Mouse (Mus musculus) hindbrain, embryonic 12.5 days (tissue): ENCODE data around the gene Ecm1. TPM values are rescaled to one million over a fixed set of nuclear protein-coding genes. Genes with fewer than 3 reads are reported as not detected.

ENCODE experiments used
- ATAC-seq: fragments of 200-750 bp; cut with Nextera tagmentation; 2 replicates; pipeline ENCODE4 v1.8.0; 2017; ENCODE audit warnings: moderate TSS enrichment; ENCODE audit not compliant: low FRiP score
- H3K27ac ChIP-seq: fragments of 300-500 bp; sonication (generic); 2 replicates; pipeline ENCODE4 v1.5.1; 2016; ENCODE audit warnings: mild to moderate bottlenecking
- H3K27me3 ChIP-seq: fragments of 300-500 bp; sonication (generic); 2 replicates; pipeline ENCODE4 v1.6.1; 2016; ENCODE audit warnings: mild to moderate bottlenecking
- H3K36me3 ChIP-seq: fragments of 300-500 bp; sonication (generic); 2 replicates; pipeline ENCODE4 v1.6.1; 2016; ENCODE audit warnings: mild to moderate bottlenecking
- H3K4me1 ChIP-seq: fragments of 300-500 bp; sonication (generic); 2 replicates; pipeline ENCODE4 v1.6.1; 2016
- H3K4me2 ChIP-seq: fragments of 300-500 bp; sonication (generic); replicated peaks from 2 replicates; pipeline ENCODE4 v1.6.1; 2016; ENCODE audit warnings: mild to moderate bottlenecking
- H3K4me3 ChIP-seq: fragments of 300-500 bp; sonication (generic); 2 replicates; pipeline ENCODE4 v1.5.1; 2016; ENCODE audit warnings: mild to moderate bottlenecking
- H3K9ac ChIP-seq: fragments of 300-500 bp; sonication (generic); 2 replicates; pipeline ENCODE4 v1.6.1; 2016; ENCODE audit warnings: mild to moderate bottlenecking, moderate library complexity
- H3K9me3 ChIP-seq: fragments of 300-500 bp; sonication (generic); replicated peaks from 2 replicates; pipeline ENCODE4 v1.6.1; 2016; ENCODE audit warnings: mild to moderate bottlenecking
- WGBS: fragments of 180-500 bp; shearing (Covaris S2); methylation state at CpG from one replicate; pipeline ENCODE4 v1.1.7; 2016; 5-methylcytosine and 5-hydroxymethylcytosine counted together
- polyA plus RNA-seq: library from polyadenylated mRNA; unstranded; fragments of >200 nt; fragmentation: Nextera tagmentation; extraction: Ambion mirVana; gene quantifications from 2 replicates; pipeline ENCODE4 v1.2.1, GENCODE M21; 2016

Ecm1 gene
- polyA plus RNA-seq = 12.6 and 13.2 TPM in 2 replicates

- Histone ChIP-seq H3K27me3 (no peaks in the 10 kb centered on the region), H3K4me1 (no peaks in the 10 kb centered on the region), H3K4me2 (no peak within 1 kb of the TSS), H3K9ac (no peak within 1 kb of the TSS), H3K9me3 (no peaks in the 10 kb centered on the region), H3K36me3 (peaks cover 74% of the 10 kb centered on the region), H3K4me3 (no peak within 1 kb of the TSS), H3K27ac (no peak within 1 kb of the TSS)
- ATAC-seq = no peak
- WGBS = 83% methylated on average over 7 of the region's 7 CpGs
Observed at GRCm38 (mm10) chr3:95739353-95740104, at the start of gene Ecm1. Gene Ecm1, minus strand, starts transcription at chr3:95739569.

GRCm38 (mm10) chr3:95785501-95785900, 46.1 kb upstream of the Ecm1 start:
- no peak overlapping the region for H3K4me3 ChIP-seq
- 92% methylated on average over 4 of the region's 4 CpGs for WGBS
- no peak for ATAC-seq
- H3K27ac ChIP-seq = no peak overlapping the region
- H3K27me3 ChIP-seq = no peaks in the 10 kb centered on the region
- H3K4me2 ChIP-seq = no peak overlapping the region
- no peaks in the 10 kb centered on the region for H3K9me3 ChIP-seq
- peaks cover 58% of the 10 kb centered on the region for H3K36me3 ChIP-seq
- H3K9ac ChIP-seq = no peak overlapping the region
- no peaks in the 10 kb centered on the region for H3K4me1 ChIP-seq

- Histone ChIP-seq H3K4me3 (no peak overlapping the region), H3K4me2 (no peak overlapping the region), H3K9me3 (no peaks in the 10 kb centered on the region), H3K9ac (no peak overlapping the region), H3K27ac (no peak overlapping the region), H3K36me3 (peaks cover 63% of the 10 kb centered on the region), H3K4me1 (no peaks in the 10 kb centered on the region), H3K27me3 (no peaks in the 10 kb centered on the region)
- no peak for ATAC-seq
Observed at GRCm38 (mm10) chr3:95771985-95772384, 32.6 kb upstream of the Ecm1 start.

GRCm38 (mm10) chr3:95765534-95765933, 26.2 kb upstream of the Ecm1 start:
- H3K9me3 ChIP-seq = no peaks in the 10 kb centered on the region
- H3K36me3 ChIP-seq = peaks cover 52% of the 10 kb centered on the region

GRCm38 (mm10) chr3:95763811-95764210, 24.4 kb upstream of the Ecm1 start:
- WGBS = 75% methylated on average over 10 of the region's 10 CpGs
- Histone ChIP-seq H3K9ac (no peak overlapping the region), H3K9me3 (no peaks in the 10 kb centered on the region), H3K27me3 (no peaks in the 10 kb centered on the region), H3K4me2 (no peak overlapping the region), H3K4me1 (no peaks in the 10 kb centered on the region), H3K36me3 (peaks cover 48% of the 10 kb centered on the region), H3K27ac (no peak overlapping the region), H3K4me3 (no peak overlapping the region)
- ATAC-seq = no peak

More at GRCm38 (mm10) chr3:95765534-95765933, 26.2 kb upstream of the Ecm1 start:
- no peak for ATAC-seq
- WGBS = 93% methylated on average over 10 of the region's 10 CpGs
- no peak overlapping the region for H3K27ac ChIP-seq
- H3K4me2 ChIP-seq = no peak overlapping the region
- no peak overlapping the region for H3K9ac ChIP-seq
- no peaks in the 10 kb centered on the region for H3K27me3 ChIP-seq
- no peaks in the 10 kb centered on the region for H3K4me1 ChIP-seq
- no peak overlapping the region for H3K4me3 ChIP-seq

GRCm38 (mm10) chr3:95762961-95763360, 23.6 kb upstream of the Ecm1 start:
- Histone ChIP-seq H3K36me3 (peaks cover 40% of the 10 kb centered on the region), H3K27me3 (no peaks in the 10 kb centered on the region), H3K4me2 (no peak overlapping the region), H3K4me3 (no peak overlapping the region), H3K9me3 (no peaks in the 10 kb centered on the region), H3K4me1 (no peaks in the 10 kb centered on the region), H3K9ac (no peak overlapping the region), H3K27ac (no peak overlapping the region)
- WGBS = 48% methylated on average over 6 of the region's 6 CpGs
- no peak for ATAC-seq

- H3K9ac ChIP-seq = no peak overlapping the region
- H3K9me3 ChIP-seq = no peaks in the 10 kb centered on the region
- no peaks in the 10 kb centered on the region for H3K4me1 ChIP-seq
- no peaks in the 10 kb centered on the region for H3K27me3 ChIP-seq
- H3K36me3 ChIP-seq = peaks cover 34% of the 10 kb centered on the region
- H3K4me3 ChIP-seq = no peak overlapping the region
- WGBS = 72% methylated on average over 4 of the region's 4 CpGs
- no peak overlapping the region for H3K27ac ChIP-seq
- H3K4me2 ChIP-seq = no peak overlapping the region
- no peak for ATAC-seq
Observed at GRCm38 (mm10) chr3:95761771-95762170, 22.4 kb upstream of the Ecm1 start.

- Histone ChIP-seq H3K9ac (no peak overlapping the region), H3K4me1 (no peaks in the 10 kb centered on the region), H3K27me3 (no peaks in the 10 kb centered on the region), H3K9me3 (no peaks in the 10 kb centered on the region), H3K4me2 (no peak overlapping the region), H3K4me3 (no peak overlapping the region), H3K36me3 (peaks cover 26% of the 10 kb centered on the region), H3K27ac (no peak overlapping the region)
- ATAC-seq = no peak
Observed at GRCm38 (mm10) chr3:95760656-95761055, 21.3 kb upstream of the Ecm1 start.

GRCm38 (mm10) chr3:95760106-95760505, 20.7 kb upstream of the Ecm1 start, which contains the start of gene Tars2:
Gene Tars2, minus strand, starts transcription at chr3:95760206.
- H3K36me3 ChIP-seq = peaks cover 21% of the 10 kb centered on the region
- H3K9ac ChIP-seq = no peak within 1 kb of the TSS
- no peaks in the 10 kb centered on the region for H3K27me3 ChIP-seq
- H3K9me3 ChIP-seq = no peaks in the 10 kb centered on the region
- ATAC-seq = no peak
- no peak within 1 kb of the TSS for H3K27ac ChIP-seq
- no peak within 1 kb of the TSS for H3K4me2 ChIP-seq
- no peaks in the 10 kb centered on the region for H3K4me1 ChIP-seq
- no peak within 1 kb of the TSS for H3K4me3 ChIP-seq
- whole genome bisulfite sequencing = 87% methylated on average over 6 of the region's 6 CpGs

- H3K27me3 ChIP-seq = no peaks in the 10 kb centered on the region
- no peak overlapping the region for H3K4me2 ChIP-seq
- H3K4me1 ChIP-seq = peaks cover 5% of the 10 kb centered on the region; the same call in 1 of the 2 replicates
- 54% methylated on average over 9 of the region's 9 CpGs for WGBS
- H3K27ac ChIP-seq = no peak overlapping the region
- H3K9ac ChIP-seq = no peak overlapping the region
- peaks cover 6% of the 10 kb centered on the region for H3K36me3 ChIP-seq
- ATAC-seq = no peak
- no peaks in the 10 kb centered on the region for H3K9me3 ChIP-seq
- no peak overlapping the region for H3K4me3 ChIP-seq
Observed at GRCm38 (mm10) chr3:95758467-95759218, 19.3 kb upstream of the Ecm1 start.

- H3K36me3 ChIP-seq = peaks cover 8% of the 10 kb centered on the region
- H3K4me2 ChIP-seq = no peak overlapping the region
- 84% methylated on average over 2 of the region's 2 CpGs for WGBS
- no peak overlapping the region for H3K27ac ChIP-seq
- no peaks in the 10 kb centered on the region for H3K9me3 ChIP-seq
- H3K9ac ChIP-seq = no peak overlapping the region
- ATAC-seq = no peak
- H3K4me1 ChIP-seq = peaks cover 6% of the 10 kb centered on the region; the same call in 1 of the 2 replicates
- H3K4me3 ChIP-seq = no peak overlapping the region
- no peaks in the 10 kb centered on the region for H3K27me3 ChIP-seq
Observed at GRCm38 (mm10) chr3:95756808-95757207, 17.4 kb upstream of the Ecm1 start.

GRCm38 (mm10) chr3:95754345-95755206, 15.2 kb upstream of the Ecm1 start:
- under 1% methylated on average over 30 of the region's 30 CpGs for WGBS
- peak overlapping the region; percentile 74 for H3K27ac ChIP-seq

More at GRCm38 (mm10) chr3:95754345-95755206, 15.2 kb upstream of the Ecm1 start:
- Histone ChIP-seq H3K4me3 (peak overlapping the region; percentile 80), H3K4me2 (peak overlapping the region; percentile 82), H3K36me3 (peaks cover 29% of the 10 kb centered on the region), H3K27me3 (no peaks in the 10 kb centered on the region), H3K4me1 (peaks cover 6% of the 10 kb centered on the region; the same call in 1 of the 2 replicates), H3K9me3 (no peaks in the 10 kb centered on the region), H3K9ac (peak overlapping the region; percentile 78)
- ATAC-seq = peak; percentile 99
